Mouse (Mus musculus) skeletal muscle tissue, adult 2 months (tissue): ENCODE results near the gene Psmd1.
"Not testable (repeated sequence)": the region's sequence is repeated elsewhere in the genome, so short reads cannot be mapped to it uniquely, and the experiment has no call there.

Source experiments
- DNase-seq: peaks from one replicate; pipeline ENCODE4 v3.0.0-alpha.2; 2012; ENCODE audit warnings: low read depth, low spot score

Gene Psmd1

GRCm38 (mm10) chr1:86064271-86064991 lies at the start of gene Psmd1:
TSS of gene Psmd1 (plus strand) at chr1:86064387.
- peak; percentile 89 for DNase-seq

GRCm38 (mm10) chr1:86015758-86016157 lies 48.4 kb upstream of the Psmd1 start:
- not testable (repeated sequence) for DNase-seq

GRCm38 (mm10) chr1:86016516-86016915 lies 47.7 kb upstream of the Psmd1 start, which contains the start of gene Spata3:
TSS of gene Spata3 (plus strand) at chr1:86016816.
- no peak for DNase-seq

GRCm38 (mm10) chr1:86018235-86019055 lies 45.7 kb upstream of the Psmd1 start:
- no peak for DNase-seq

DNA sequence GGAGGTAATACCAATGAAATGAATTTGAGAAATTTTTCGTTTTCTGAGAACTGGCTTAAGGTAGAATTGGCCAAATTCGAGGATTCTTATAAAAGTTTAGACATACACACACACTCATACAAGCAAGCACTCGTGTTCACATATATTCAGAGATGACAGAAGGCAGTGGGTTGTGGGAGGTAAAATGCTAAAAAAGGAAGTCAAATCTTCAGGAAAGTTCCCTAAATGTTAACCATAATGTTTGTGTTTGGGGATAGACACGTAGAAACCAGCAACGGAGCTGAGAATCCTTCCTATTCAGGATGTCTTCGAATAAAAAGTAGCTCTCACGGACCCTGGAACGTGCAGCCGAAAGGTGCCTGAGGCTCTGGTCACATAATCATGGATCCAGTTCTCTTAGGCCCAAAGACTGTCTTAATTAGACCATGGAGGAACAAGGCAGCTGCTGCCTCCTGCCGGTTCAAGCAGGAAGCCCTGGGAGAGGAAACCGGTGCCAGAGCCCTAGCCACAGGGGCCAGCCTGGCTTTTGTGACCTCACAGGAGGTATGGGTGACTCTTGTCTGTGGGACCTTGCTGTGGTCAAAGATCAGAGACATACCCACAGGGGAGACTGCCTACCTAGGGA lies 42.7 kb upstream of the Psmd1 start:
- no peak for DNase-seq

- peak; percentile 31 for DNase-seq
Measured at GRCm38 (mm10) chr1:86032273-86032987, 31.8 kb upstream of the Psmd1 start.

- DNase-seq: peak; percentile 50
Measured at GRCm38 (mm10) chr1:86038191-86038951, 25.8 kb upstream of the Psmd1 start.

- DNase-seq: no peak
Measured at GRCm38 (mm10) chr1:86040131-86040530, 24.1 kb upstream of the Psmd1 start.

DNA sequence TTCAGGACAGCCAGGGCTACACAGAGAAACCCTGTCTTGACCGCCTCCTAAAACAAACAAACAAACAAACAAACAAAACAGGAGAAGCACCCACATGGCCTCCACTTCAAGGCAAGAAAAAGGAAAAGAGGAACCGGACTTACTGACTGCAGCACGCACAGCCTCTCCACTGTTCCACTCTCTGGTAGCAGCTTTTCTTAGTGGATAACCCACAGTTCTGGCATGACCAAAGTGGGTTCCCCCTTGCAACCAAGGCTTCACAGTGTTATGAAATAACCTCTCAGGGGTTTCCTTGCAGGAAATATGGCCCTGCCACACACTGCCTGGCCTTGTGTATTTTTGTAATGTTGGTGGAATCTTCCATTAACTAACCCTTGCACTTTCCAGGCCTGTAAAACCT lies 23.4 kb upstream of the Psmd1 start:
- DNase-seq: no peak

DNA sequence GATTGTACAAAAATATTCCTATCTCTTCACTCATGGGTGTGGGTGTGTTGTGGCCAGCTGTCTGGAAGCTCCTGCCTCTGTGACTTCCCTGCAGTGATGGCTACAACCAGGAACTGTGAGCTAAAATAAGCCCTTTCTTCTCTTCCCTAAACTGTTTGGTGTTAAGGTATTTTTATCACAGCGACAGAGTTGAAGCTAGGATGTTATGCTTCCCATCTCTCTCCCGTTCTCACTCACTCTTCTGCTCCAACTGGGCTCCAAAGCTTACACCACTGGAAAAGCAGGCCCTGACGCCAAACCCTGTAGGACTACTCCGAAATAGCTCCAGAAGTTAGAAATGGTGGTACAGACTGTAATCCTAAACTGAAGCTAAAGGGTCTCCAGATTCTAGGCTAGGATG lies 19.1 kb upstream of the Psmd1 start:
- DNase-seq: no peak

DNA sequence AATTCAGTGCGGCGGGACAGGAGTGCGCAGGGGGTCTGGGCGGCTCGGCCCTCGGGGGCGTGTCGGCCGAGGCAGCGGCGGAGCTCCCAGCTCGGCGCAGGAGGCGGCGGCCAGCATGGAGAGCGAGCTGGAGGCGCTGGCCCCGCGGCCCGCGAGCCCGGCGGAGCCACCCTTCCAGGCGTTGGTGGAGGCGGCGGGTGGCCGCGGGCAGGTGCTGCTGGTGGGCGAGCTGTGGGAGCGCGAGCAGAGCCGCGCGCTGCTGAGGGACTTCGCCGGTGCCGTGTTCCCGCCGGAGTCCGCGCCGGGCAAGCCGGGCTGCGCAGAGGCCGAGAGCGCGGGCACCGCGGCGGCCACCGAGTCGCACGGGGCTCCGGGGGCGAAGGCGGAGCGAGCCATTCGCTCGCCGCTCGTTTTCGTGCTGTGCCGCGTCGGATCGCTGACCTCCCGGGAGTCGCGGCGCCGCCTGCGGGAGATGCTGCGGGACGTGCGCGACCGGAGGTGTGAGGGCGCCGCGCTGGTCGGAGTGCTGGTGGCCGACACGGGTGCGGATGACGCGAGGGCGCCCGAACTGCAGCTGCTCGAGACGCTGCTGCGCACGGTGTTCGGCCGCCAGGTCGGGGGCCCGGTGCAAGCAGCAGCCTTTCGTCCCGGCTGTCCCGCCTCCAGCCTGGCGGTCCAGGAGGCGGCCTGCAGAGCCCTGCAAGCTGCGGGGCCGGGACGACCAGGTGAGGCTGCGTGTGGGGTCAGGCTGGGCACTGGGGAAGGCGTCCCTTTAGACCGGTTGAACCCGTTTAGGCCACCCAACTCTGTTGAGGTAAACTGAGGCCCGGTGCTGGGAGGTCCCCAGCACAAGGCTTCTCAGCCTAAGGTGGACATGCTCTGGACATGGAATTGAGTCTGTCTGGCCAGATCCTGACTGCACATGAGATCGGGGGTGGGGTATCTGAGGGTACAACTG lies 18.1 kb upstream of the Psmd1 start, which contains the start of gene 2810459M11Rik:
TSS of gene 2810459M11Rik (plus strand) at position 16 of the 958 bp plus-strand sequence.
- no peak for DNase-seq

GRCm38 (mm10) chr1:86046833-86047563 lies 17.2 kb upstream of the Psmd1 start:
- DNase-seq: no peak

DNA sequence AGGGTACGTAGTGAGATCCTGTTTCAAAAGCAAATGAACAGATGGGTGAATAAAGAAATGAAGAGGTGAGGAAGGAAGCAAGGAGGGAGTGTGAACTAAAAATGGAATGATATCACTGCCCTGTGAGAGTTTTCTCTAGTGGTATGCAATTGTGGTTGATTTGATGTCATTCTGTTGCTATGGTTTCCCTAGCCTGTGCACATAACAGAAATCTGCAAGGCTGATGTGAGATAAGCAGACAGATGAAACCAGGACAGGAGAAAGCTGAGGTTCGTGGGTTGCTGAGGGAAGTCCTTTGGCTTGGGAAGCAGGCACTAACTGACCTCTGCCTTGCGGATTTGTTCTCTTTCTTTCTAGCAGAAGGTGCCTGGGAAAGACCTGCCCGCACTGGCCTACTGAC lies 16.0 kb upstream of the Psmd1 start:
- no peak for DNase-seq

GRCm38 (mm10) chr1:86048744-86049143 lies 15.4 kb upstream of the Psmd1 start:
- DNase-seq: no peak

DNA sequence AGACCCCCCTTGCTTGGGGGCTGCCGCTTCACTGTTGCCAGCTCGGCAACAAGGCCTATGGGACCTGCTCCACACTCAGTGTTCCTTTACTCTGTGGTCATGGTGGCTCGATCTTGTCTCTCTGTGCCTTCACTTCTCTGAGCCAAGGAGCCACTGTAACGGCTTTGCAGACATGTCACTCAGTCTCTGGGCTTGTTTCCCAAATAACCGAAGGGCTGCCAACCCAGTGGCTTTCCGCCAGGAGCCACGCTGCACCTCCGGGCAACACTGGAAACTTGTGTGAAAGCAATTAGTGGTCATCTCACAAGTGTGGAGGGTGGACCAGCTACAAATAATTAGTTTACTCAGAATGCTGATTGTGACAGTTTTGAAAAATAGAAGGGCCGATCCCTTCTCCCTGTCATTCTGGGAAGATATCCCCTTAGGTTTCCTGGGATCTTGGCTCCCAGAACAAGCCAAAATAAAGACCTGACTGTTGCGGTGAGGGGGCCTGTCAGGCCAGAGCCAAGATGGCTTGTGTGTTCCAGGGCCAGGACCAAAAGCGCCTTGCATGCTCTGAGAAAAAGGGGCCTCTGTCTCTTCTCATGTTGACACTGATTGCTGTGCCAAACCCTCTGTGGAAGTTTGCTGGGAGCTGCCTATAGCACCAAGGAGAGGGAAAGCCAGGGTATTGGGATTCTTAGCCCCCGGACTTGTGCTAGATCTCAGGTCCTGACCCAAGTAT lies 10.8 kb upstream of the Psmd1 start:
- DNase-seq: peak; percentile 54

- DNase-seq: no peak
Measured at GRCm38 (mm10) chr1:86054943-86055342, 9.2 kb upstream of the Psmd1 start.

- DNase-seq: no peak
Measured at GRCm38 (mm10) chr1:86056284-86056683, 7.9 kb upstream of the Psmd1 start.
